Mouse (Mus musculus): ENCODE results near the gene Slc2a4.
A peak's percentile ranks its signal among the peaks of the same experiment; 100 is the strongest.

GRCm38 (mm10) chr11:69950807-69951459, 2.9 kb upstream of the Slc2a4 start:
- TF ChIP-seq CTCF (IDR thresholded peaks at IDR 0.05; ENCODE audit: extremely low read depth, insufficient read depth, insufficient read length, insufficient replicate concordance) (peak; percentile 5; the same call in 1 of the 2 replicates), POLR2A (IDR thresholded peaks at IDR 0.05; ENCODE audit: low read depth, low read length) (no peak)

Data from spleen, adult 2 months (tissue).